Mouse (Mus musculus) B cell, adult 2 months (primary cell): ENCODE data around the gene Mlh1.

Experiments
- DNase-seq, 2 experiments: peaks; one replicate each; pipeline ENCODE4 v3.0.0; 2022

The Mlh1 gene

GRCm38 (mm10) chr9:111271434-111272160 is at the start of gene Mlh1, which contains the start of gene Epm2aip1:
Gene Mlh1, minus strand, starts transcription at chr9:111271791.
Gene Epm2aip1, plus strand, starts transcription at chr9:111271929.
- peak; percentile 96 for DNase-seq

GRCm38 (mm10) chr9:111320912-111321311 is 49.3 kb upstream of the Mlh1 start:
- no peak for DNase-seq

GRCm38 (mm10) chr9:111314219-111314618 is 42.6 kb upstream of the Mlh1 start:
- peak; percentile 38 to 44 for DNase-seq

GRCm38 (mm10) chr9:111313793-111314192 is 42.2 kb upstream of the Mlh1 start:
- DNase-seq, result no peak

- no peak for DNase-seq
Measured at GRCm38 (mm10) chr9:111313299-111313698, 41.7 kb upstream of the Mlh1 start.

- no peak for DNase-seq
Measured at GRCm38 (mm10) chr9:111312442-111313141, 41.0 kb upstream of the Mlh1 start.

GRCm38 (mm10) chr9:111311843-111312441 is 40.4 kb upstream of the Mlh1 start:
- no peak for DNase-seq

- no peak for DNase-seq
Measured at GRCm38 (mm10) chr9:111311031-111311842, 39.6 kb upstream of the Mlh1 start, which contains the start of gene Trank1. Gene Trank1, plus strand, starts transcription at chr9:111311739.

- DNase-seq, result no peak
Measured at GRCm38 (mm10) chr9:111306142-111306541, 34.6 kb upstream of the Mlh1 start.

GRCm38 (mm10) chr9:111304036-111304435 is 32.4 kb upstream of the Mlh1 start:
- no peak for DNase-seq

- no peak for DNase-seq
Measured at GRCm38 (mm10) chr9:111302196-111302831, 30.7 kb upstream of the Mlh1 start.

- no peak for DNase-seq
Measured at GRCm38 (mm10) chr9:111298606-111299005, 27.0 kb upstream of the Mlh1 start.

- DNase-seq, result no peak
Measured at GRCm38 (mm10) chr9:111296433-111296832, 24.8 kb upstream of the Mlh1 start.

- DNase-seq, result no peak
Measured at GRCm38 (mm10) chr9:111295323-111295722, 23.7 kb upstream of the Mlh1 start.

- DNase-seq, result no peak
Measured at GRCm38 (mm10) chr9:111294911-111295310, 23.3 kb upstream of the Mlh1 start.

- no peak for DNase-seq
Measured at GRCm38 (mm10) chr9:111293234-111293633, 21.6 kb upstream of the Mlh1 start.

- DNase-seq, result no peak
Measured at GRCm38 (mm10) chr9:111290539-111291100, 19.0 kb upstream of the Mlh1 start.

GRCm38 (mm10) chr9:111289832-111290339 is 18.3 kb upstream of the Mlh1 start:
- peak; percentile 96 for DNase-seq

GRCm38 (mm10) chr9:111289294-111289831 is 17.8 kb upstream of the Mlh1 start:
- DNase-seq, result no peak

- DNase-seq, result no peak
Measured at GRCm38 (mm10) chr9:111287956-111288355, 16.4 kb upstream of the Mlh1 start.

- DNase-seq, result no peak
Measured at GRCm38 (mm10) chr9:111286468-111286867, 14.9 kb upstream of the Mlh1 start.
